Mouse (Mus musculus) kidney, adult 2 months (tissue): ENCODE data around the gene Vpreb3. TPM values are rescaled to one million over a fixed set of nuclear protein-coding genes. Genes with fewer than 3 reads are reported as not detected.

ENCODE experiments used
- DNase-seq: peaks from one replicate; pipeline ENCODE4 v3.0.0; 2021
- H3K27ac ChIP-seq: fragments of 200-500 bp; 2 replicates; pipeline ENCODE4 v1.5.1; 2012; ENCODE audit warnings: low read depth, low read length, control low read depth, inconsistent platforms; ENCODE audit not compliant: insufficient read depth
- H3K27me3 ChIP-seq: fragments of 200-500 bp; replicated peaks from 2 replicates; pipeline ENCODE4 v1.6.1; 2012; ENCODE audit warnings: mild to moderate bottlenecking, moderate library complexity, low read length, inconsistent platforms; ENCODE audit not compliant: control insufficient read depth, insufficient read depth
- H3K36me3 ChIP-seq: fragments of 200-500 bp; 2 replicates; pipeline ENCODE4 v1.6.1; 2012; ENCODE audit warnings: mild to moderate bottlenecking, moderate library complexity, low read length, inconsistent platforms; ENCODE audit not compliant: control insufficient read depth, insufficient read depth
- H3K4me1 ChIP-seq: fragments of 200-500 bp; 2 replicates; pipeline ENCODE4 v1.6.1; 2011; ENCODE audit warnings: low read length; ENCODE audit not compliant: control insufficient read depth, insufficient read depth
- H3K4me3 ChIP-seq: fragments of 200-500 bp; 2 replicates; pipeline ENCODE4 v1.5.1; 2011; ENCODE audit warnings: mild to moderate bottlenecking, low read depth, low read length, control low read depth; ENCODE audit not compliant: insufficient read depth
- CTCF ChIP-seq: fragments of 200-500 bp; conservative IDR thresholded peaks from 2 replicates; pipeline ENCODE4 v1.5.1; 2011; ENCODE audit warnings: low read depth, mild to moderate bottlenecking, control low read depth, low read length, moderate library complexity, mixed read lengths; ENCODE audit not compliant: insufficient read depth, insufficient read length
- POLR2A ChIP-seq: fragments of 200-500 bp; IDR thresholded peaks from one replicate; pipeline ENCODE4 v1.6.1; 2011; ENCODE audit warnings: low read depth, low read length, control low read depth
- WGBS: fragments of 180-500 bp; shearing (Covaris S2); methylation state at CpG from one replicate; pipeline ENCODE4 v1.1.7; 2018; 5-methylcytosine and 5-hydroxymethylcytosine counted together
- polyA plus RNA-seq: library from polyadenylated mRNA; depleted of rRNA; stranded (reverse); fragments of >200 nt; gene quantifications from 2 replicates; pipeline ENCODE4 v1.2.3, GENCODE M21; 2012; rRNA removed

Vpreb3 gene
- polyA plus RNA-seq, 1 experiment = 3.8 TPM

DNA sequence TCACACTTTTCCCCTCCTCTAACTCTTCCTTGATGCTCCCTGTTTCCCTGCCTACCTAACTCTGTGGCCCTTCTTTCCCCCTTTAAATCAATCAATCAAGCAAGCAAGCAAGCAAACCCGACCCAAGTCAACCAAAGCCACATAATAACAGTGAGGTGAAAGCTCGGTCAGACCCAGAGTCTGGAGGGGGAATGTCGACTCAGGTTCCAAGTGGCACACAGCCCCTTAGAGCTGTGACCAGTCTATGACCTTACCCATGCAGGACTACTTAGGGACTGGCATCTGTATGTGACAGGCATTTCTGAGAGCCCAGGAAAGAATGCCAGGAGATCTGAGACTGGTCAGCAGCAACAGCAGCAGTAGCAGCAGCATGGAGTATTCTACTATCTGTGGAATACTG lies 53.5 kb downstream of the Vpreb3 start:
- 32% methylated on average over 3 of the region's 3 CpGs for WGBS
- Histone ChIP-seq H3K4me1 (no peaks in the 10 kb centered on the region), H3K4me3 (no peak overlapping the region), H3K27me3 (no peaks in the 10 kb centered on the region), H3K27ac (no peak overlapping the region), H3K36me3 (no peaks in the 10 kb centered on the region)
- TF ChIP-seq POLR2A = no peak
- TF ChIP-seq CTCF = no peak
- no peak for DNase-seq

Other genes with a start within 250 kb of the Vpreb3 start
- 24.6 and 27.3 TPM in 2 replicates for gene Cabin1, start 178.7 kb upstream of the Vpreb3 start, polyA plus RNA-seq
- gene Ddt, start 169.6 kb upstream of the Vpreb3 start, polyA plus RNA-seq = 408 and 410 TPM in 2 replicates
- gene Gm20441, start 162.1 kb upstream of the Vpreb3 start, polyA plus RNA-seq = not detected in 2 replicates
- gene Gstt3, start 161.6 kb upstream of the Vpreb3 start, polyA plus RNA-seq = 97.4 and 108 TPM in 2 replicates
- gene Gstt1, start 144.5 kb upstream of the Vpreb3 start, polyA plus RNA-seq = 492 and 514 TPM in 2 replicates
- gene Gstt4, start 120.5 kb upstream of the Vpreb3 start, polyA plus RNA-seq = 0.11 and 0.23 TPM in 2 replicates
- gene Gstt2, start 105.6 kb upstream of the Vpreb3 start, polyA plus RNA-seq = 1,054 and 1,473 TPM in 2 replicates
- gene Mif, start 82.8 kb upstream of the Vpreb3 start, polyA plus RNA-seq = 3,280 and 4,796 TPM in 2 replicates
- gene Derl3, start 49.6 kb upstream of the Vpreb3 start, polyA plus RNA-seq = 5.0 and 6.4 TPM in 2 replicates
- 34.6 and 37.7 TPM in 2 replicates for gene Smarcb1, start 21.4 kb upstream of the Vpreb3 start, polyA plus RNA-seq
- gene Chchd10, start 9.9 kb upstream of the Vpreb3 start, polyA plus RNA-seq = 1,587 and 1,621 TPM in 2 replicates
- 21.5 and 23.9 TPM in 2 replicates for gene Mmp11, start 6.6 kb upstream of the Vpreb3 start, polyA plus RNA-seq
- gene Gm867, start 2.4 kb upstream of the Vpreb3 start, polyA plus RNA-seq = 1.3 and 1.4 TPM in 2 replicates
- 0.03 TPM in 1 of 2 replicates, not detected in the other for gene Gm5134, start 11.5 kb downstream of the Vpreb3 start, polyA plus RNA-seq
- gene Zfp280b, start 89.6 kb downstream of the Vpreb3 start, polyA plus RNA-seq = 4.2 and 4.3 TPM in 2 replicates
- gene Slc5a4b, start 167.9 kb downstream of the Vpreb3 start, polyA plus RNA-seq = 0.07 and 0.08 TPM in 2 replicates
- not detected in 2 replicates for gene Slc5a4a, start 204.4 kb downstream of the Vpreb3 start, polyA plus RNA-seq